Mouse (Mus musculus): Measurements from ENCODE around the gene Gm35549. TPM values are rescaled to one million over a fixed set of nuclear protein-coding genes. Genes with fewer than 3 reads are reported as not detected.

Gene Gm35549
- polyA plus RNA-seq, 1 experiment, result not detected

DNA sequence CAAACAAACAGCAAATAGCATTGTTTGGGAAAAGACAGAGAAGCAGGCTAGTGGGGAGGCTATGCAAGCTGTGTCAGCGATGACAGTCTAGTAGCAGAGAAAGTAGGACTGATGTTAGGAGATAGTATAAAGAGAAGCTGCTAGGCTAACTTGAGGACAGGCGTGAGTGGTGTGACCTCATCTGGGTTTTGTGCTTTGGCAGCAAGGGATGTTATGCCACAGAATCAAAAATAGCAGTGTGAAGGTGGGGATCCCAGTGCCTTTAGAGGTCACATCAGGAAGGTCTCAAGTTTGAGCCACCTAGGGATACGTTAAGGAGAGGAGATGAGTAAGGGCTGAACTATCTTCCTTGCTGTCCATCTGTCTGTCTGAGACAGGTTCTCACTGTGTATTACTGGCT lies 33.6 kb downstream of the Gm35549 start:
- H3K27ac ChIP-seq (ENCODE audit: insufficient read depth, low read depth, low read length), result no peak overlapping the region
- TF ChIP-seq CTCF (IDR thresholded peaks at IDR 0.05; ENCODE audit: insufficient read depth, low read depth, low read length) (no peak), POLR2A (IDR thresholded peaks at IDR 0.05; ENCODE audit: insufficient read depth, low read depth, low read length) (no peak)
- 0 out of 2 replicates have a peak, but pooled peaks cover 2% of the 10 kb centered on the region for H3K4me1 ChIP-seq (ENCODE audit: control insufficient read depth, insufficient read depth, low read length)
- WGBS, result 83% methylated on average over 3 of the region's 3 CpGs
- H3K4me3 ChIP-seq (ENCODE audit: insufficient read depth, low read depth, low read length), result no peak overlapping the region

DNA sequence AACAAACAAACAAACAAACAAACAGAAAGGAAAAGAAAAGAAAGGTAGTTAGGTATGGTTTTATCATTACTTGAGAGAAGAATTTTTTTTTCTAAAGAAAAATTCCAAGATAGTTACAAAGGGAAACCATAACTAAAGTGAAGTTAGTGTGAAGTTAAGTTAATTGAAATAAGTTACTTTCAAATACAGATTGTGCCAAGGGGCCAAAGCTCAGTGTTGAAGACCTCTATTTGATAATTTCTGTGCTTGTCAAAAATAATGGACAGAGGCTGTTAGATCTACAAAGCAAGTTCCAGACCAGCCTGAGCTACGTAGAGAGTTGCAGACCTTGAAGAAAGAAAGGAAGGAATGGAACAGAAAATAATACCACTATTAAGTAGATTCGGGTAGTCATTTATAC lies 36.6 kb downstream of the Gm35549 start:
- TF ChIP-seq POLR2A (IDR thresholded peaks at IDR 0.05; ENCODE audit: insufficient read depth, low read depth, low read length) (no peak), CTCF (IDR thresholded peaks at IDR 0.05; ENCODE audit: insufficient read depth, low read depth, low read length) (no peak)
- no peak overlapping the region for H3K27ac ChIP-seq (ENCODE audit: insufficient read depth, low read depth, low read length)
- H3K4me1 ChIP-seq (ENCODE audit: control insufficient read depth, insufficient read depth, low read length), result 0 out of 2 replicates have a peak, but pooled peaks cover 4% of the 10 kb centered on the region
- H3K4me3 ChIP-seq (ENCODE audit: insufficient read depth, low read depth, low read length), result no peak overlapping the region
- WGBS, result 96% methylated on average over 2 of the region's 2 CpGs

DNA sequence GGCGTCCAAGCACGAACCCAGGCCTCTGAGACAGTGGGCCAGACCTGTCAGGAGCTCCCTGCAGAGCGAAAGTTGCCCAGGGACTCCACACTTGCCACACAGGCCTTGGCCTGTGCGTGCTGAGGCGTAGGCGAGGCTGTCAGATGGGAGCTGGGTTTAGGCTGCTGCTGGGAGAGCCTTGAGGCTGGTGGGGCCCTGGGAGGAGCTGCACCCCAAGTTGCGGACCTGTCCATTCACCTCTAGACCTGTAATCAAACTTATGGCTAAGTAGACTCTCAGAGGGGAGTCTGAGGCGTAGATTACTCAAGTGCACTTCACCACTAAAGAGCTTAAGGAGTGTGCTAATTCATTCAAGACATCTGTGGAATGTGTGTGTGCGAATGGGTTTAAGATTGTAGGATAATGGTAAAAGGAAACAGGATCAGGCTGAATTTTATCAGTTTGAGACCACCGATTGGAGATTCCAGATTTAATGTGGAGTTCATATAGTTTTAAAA lies 37.9 kb downstream of the Gm35549 start:
- TF ChIP-seq POLR2A (IDR thresholded peaks at IDR 0.05; ENCODE audit: insufficient read depth, low read depth, low read length) (no peak), CTCF (IDR thresholded peaks at IDR 0.05; ENCODE audit: insufficient read depth, low read depth, low read length) (no peak)
- Histone ChIP-seq H3K27ac (ENCODE audit: insufficient read depth, low read depth, low read length) (peak overlapping the region; percentile 96), H3K4me1 (ENCODE audit: control insufficient read depth, insufficient read depth, low read length) (0 out of 2 replicates have a peak, but pooled peaks cover 4% of the 10 kb centered on the region), H3K4me3 (ENCODE audit: insufficient read depth, low read depth, low read length) (peak overlapping the region; percentile 87)
- 7% methylated on average over 10 of the region's 10 CpGs for WGBS

DNA sequence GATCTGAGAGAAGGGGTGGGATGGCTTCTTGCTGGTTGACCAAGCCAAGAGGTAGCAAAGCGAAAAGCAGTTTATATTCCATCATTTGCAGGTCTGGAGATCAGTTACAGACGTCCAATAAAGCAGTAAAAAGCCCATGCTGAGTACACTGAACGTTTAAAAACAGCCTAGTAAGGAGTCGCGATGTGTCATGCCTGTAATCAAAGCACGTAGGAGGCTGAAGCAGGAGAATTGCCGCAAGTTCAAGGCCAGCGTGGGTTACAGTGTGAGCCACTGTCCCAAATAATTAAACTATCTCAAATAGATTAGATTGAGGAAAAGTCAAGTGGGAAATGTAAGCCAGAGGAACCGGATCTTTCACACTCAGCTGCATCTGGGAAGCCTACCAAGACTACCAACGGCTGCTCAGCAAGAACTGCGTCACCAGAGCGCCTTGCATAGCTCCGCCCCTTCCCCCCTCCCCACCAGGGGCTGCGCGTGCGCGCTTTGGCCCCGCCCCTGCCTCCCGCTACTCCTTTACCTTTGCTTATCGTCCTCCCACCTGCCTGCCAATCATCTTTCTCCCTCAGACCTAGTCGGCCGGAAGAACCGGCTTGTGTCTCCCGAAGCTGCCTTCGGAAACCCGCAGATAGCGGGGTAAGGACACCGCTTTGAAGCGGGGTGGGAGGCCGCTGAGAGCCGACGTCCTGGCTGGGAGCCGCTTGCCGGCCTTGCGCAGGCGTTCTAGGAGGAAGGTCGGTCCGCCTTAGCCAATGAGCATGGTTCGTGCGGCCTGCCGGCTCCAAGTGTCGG lies 38.6 kb downstream of the Gm35549 start, which contains the start of gene Tcaim:
Gene Tcaim, plus strand, starts transcription at position 487 of the 792 bp plus-strand sequence.
- TF ChIP-seq POLR2A (IDR thresholded peaks at IDR 0.05; ENCODE audit: insufficient read depth, low read depth, low read length) (peak; percentile 81), CTCF (IDR thresholded peaks at IDR 0.05; ENCODE audit: insufficient read depth, low read depth, low read length) (no peak)
- peak within 1 kb of the TSS; percentile 96 for H3K27ac ChIP-seq (ENCODE audit: insufficient read depth, low read depth, low read length)
- H3K4me1 ChIP-seq (ENCODE audit: control insufficient read depth, insufficient read depth, low read length), result 0 out of 2 replicates have a peak, but pooled peaks cover 4% of the 10 kb centered on the region
- H3K4me3 ChIP-seq (ENCODE audit: insufficient read depth, low read depth, low read length), result peak within 1 kb of the TSS; percentile 87
- WGBS, result 5% methylated on average over 42 of the region's 42 CpGs

DNA sequence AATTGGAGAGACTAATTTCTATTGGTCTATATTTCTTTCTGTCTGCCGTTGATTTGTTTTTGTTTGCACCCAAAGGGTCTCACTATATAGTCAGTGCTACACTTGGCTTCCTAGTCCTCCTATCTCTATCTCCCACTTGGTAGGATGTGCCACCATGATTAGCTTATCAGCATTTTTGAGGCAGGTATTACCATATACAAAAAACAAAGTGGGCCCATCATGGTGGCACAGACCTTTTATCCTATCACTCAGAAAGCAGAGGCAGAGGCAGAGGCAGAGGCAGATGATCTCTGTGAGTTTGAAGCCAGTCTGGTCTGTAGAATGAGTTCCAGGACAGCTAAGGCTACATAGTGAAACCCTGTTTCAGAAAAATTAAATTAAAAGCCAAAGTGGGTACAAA lies 57.3 kb downstream of the Gm35549 start:
- H3K4me1 ChIP-seq (ENCODE audit: control insufficient read depth, insufficient read depth, low read length), result no peaks in the 10 kb centered on the region
- TF ChIP-seq CTCF (IDR thresholded peaks at IDR 0.05; ENCODE audit: insufficient read depth, low read depth, low read length), result no peak
- no peak for TF ChIP-seq POLR2A (IDR thresholded peaks at IDR 0.05; ENCODE audit: insufficient read depth, low read depth, low read length)
- H3K27ac ChIP-seq (ENCODE audit: insufficient read depth, low read depth, low read length), result no peak overlapping the region
- 93% methylated on average over 1 of the region's 1 CpGs for WGBS
- no peak overlapping the region for H3K4me3 ChIP-seq (ENCODE audit: insufficient read depth, low read depth, low read length)

DNA sequence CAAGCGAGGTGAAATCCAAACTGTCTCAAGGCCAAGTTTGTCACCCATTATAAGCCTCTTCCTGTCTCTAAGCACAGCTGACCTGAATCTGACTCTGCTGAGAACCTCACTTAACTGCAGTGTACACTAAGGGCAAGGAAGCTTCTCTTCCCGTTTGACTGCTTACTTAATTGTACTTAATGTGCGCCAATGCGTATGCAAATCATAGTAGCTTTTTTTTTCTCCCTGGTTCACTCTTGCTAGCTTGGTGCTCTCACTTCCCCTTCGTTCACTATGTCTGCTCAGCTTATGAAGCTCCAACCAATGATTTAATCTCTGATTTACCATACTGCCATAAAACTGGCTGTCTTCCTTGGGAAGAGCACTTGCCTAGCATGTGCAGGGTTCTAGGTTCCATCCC lies 58.6 kb downstream of the Gm35549 start:
- Histone ChIP-seq H3K4me1 (ENCODE audit: control insufficient read depth, insufficient read depth, low read length) (no peaks in the 10 kb centered on the region), H3K27ac (ENCODE audit: insufficient read depth, low read depth, low read length) (no peak overlapping the region), H3K4me3 (ENCODE audit: insufficient read depth, low read depth, low read length) (no peak overlapping the region)
- no peak for TF ChIP-seq POLR2A (IDR thresholded peaks at IDR 0.05; ENCODE audit: insufficient read depth, low read depth, low read length)
- TF ChIP-seq CTCF (IDR thresholded peaks at IDR 0.05; ENCODE audit: insufficient read depth, low read depth, low read length), result no peak
- 63% methylated on average over 5 of the region's 5 CpGs for WGBS

Other genes starting within 250 kb of the Gm35549 start
- gene Topaz1, start 96.7 kb downstream of the Gm35549 start, polyA plus RNA-seq (2012; ENCODE audit: insufficient read depth, insufficient read length, low replicate concordance, missing spikeins), result not detected in 2 replicates
- gene Tcaim, start 38.5 kb downstream of the Gm35549 start, polyA plus RNA-seq (2012; ENCODE audit: insufficient read depth, insufficient read length, low replicate concordance, missing spikeins), result not detected in 2 replicates
- gene Zfp445, start 22.0 kb upstream of the Gm35549 start, polyA plus RNA-seq (2012; ENCODE audit: insufficient read depth, insufficient read length, low replicate concordance, missing spikeins), result 65.3 and 733 TPM in 2 replicates
- not detected in 2 replicates for gene Zkscan7, start 41.6 kb upstream of the Gm35549 start, polyA plus RNA-seq (2012; ENCODE audit: insufficient read depth, insufficient read length, low replicate concordance, missing spikeins)
- gene Zfp105, start 79.0 kb upstream of the Gm35549 start, polyA plus RNA-seq (2012; ENCODE audit: insufficient read depth, insufficient read length, low replicate concordance, missing spikeins), result not detected in 2 replicates
- not detected in 2 replicates for gene 1110059G10Rik, start 107.0 kb upstream of the Gm35549 start, polyA plus RNA-seq (2012; ENCODE audit: insufficient read depth, insufficient read length, low replicate concordance, missing spikeins)
- gene Kif15, start 107.0 kb upstream of the Gm35549 start, polyA plus RNA-seq (2012; ENCODE audit: insufficient read depth, insufficient read length, low replicate concordance, missing spikeins), result not detected in 2 replicates
- not detected in 2 replicates for gene Tmem42, start 177.3 kb upstream of the Gm35549 start, polyA plus RNA-seq (2012; ENCODE audit: insufficient read depth, insufficient read length, low replicate concordance, missing spikeins)
- gene Tgm4, start 190.7 kb upstream of the Gm35549 start, polyA plus RNA-seq (2012; ENCODE audit: insufficient read depth, insufficient read length, low replicate concordance, missing spikeins), result not detected in 2 replicates